Mouse (Mus musculus) heart, adult 2 months (tissue): Measurements from ENCODE around the gene Fbxw5. TPM values are rescaled to one million over a fixed set of nuclear protein-coding genes. Genes with fewer than 3 reads are reported as not detected.

Experiments
- DNase-seq, 2 experiments: peaks; one replicate each; pipeline ENCODE4 v3.0.0; 2021
- H3K27ac ChIP-seq: fragments of 200-600 bp; 2 replicates; pipeline ENCODE4 v1.8.1; 2022
- H3K27me3 ChIP-seq: fragments of 200-500 bp; 2 replicates; pipeline ENCODE4 v1.6.1; 2012; ENCODE audit warnings: mild to moderate bottlenecking, low read length, inconsistent platforms, mixed read lengths; ENCODE audit not compliant: control insufficient read depth, insufficient read depth
- H3K36me3 ChIP-seq: fragments of 200-500 bp; 2 replicates; pipeline ENCODE4 v1.6.1; 2012; ENCODE audit warnings: low read length, inconsistent platforms; ENCODE audit not compliant: control insufficient read depth, insufficient read depth
- H3K4me1 ChIP-seq: fragments of 200-500 bp; 2 replicates; pipeline ENCODE4 v1.6.1; 2011; ENCODE audit warnings: low read length; ENCODE audit not compliant: control insufficient read depth, insufficient read depth
- H3K4me3 ChIP-seq: fragments of 200-600 bp; 2 replicates; pipeline ENCODE4 v1.8.1; 2022
- H3K79me2 ChIP-seq: fragments of 200-500 bp; replicated peaks from 2 replicates; pipeline ENCODE4 v1.6.1; 2012; ENCODE audit warnings: mild to moderate bottlenecking, inconsistent platforms, low read length, moderate library complexity, mixed read lengths; ENCODE audit not compliant: control insufficient read depth, insufficient read depth
- H3K9ac ChIP-seq: fragments of 200-500 bp; 2 replicates; pipeline ENCODE4 v1.6.1; 2012; ENCODE audit warnings: low read depth, mild to moderate bottlenecking, control low read depth, inconsistent platforms, low read length, mixed read lengths
- CTCF ChIP-seq: fragments of 200-600 bp; IDR thresholded peaks from 2 replicates; pipeline ENCODE4 v1.8.1; 2022; ENCODE audit warnings: antibody characterized with exemption, mild to moderate bottlenecking, moderate library complexity
- EP300 ChIP-seq: fragments of 200-500 bp; IDR thresholded peaks from 2 replicates; pipeline ENCODE4 v1.6.1; 2011; ENCODE audit warnings: low read depth, low read length, control low read depth; ENCODE audit not compliant: insufficient read depth
- POLR2A ChIP-seq: fragments of 200-500 bp; IDR thresholded peaks from 2 replicates; pipeline ENCODE4 v1.6.1; 2011; ENCODE audit warnings: mild to moderate bottlenecking, low read depth, low read length, control low read depth; ENCODE audit not compliant: insufficient read depth
- WGBS: fragments of 180-500 bp; shearing (Covaris S2); methylation state at CpG from one replicate; pipeline ENCODE4 v1.1.7; 2018; 5-methylcytosine and 5-hydroxymethylcytosine counted together
- intact Hi-C: fragments of 180-260 bp; cut with DNase I; formaldehyde crosslinking; loops from one replicate; pipeline ENCODE4 v1.15.1; 2025
- polyA plus RNA-seq: library from polyadenylated mRNA; depleted of rRNA; stranded (reverse); fragments of >200 nt; gene quantifications from 2 replicates; pipeline ENCODE4 v1.2.3, GENCODE M21; 2012
- total RNA-seq, 2 experiments: library from RNA; stranded (reverse); gene quantifications; 2 replicates each; pipeline ENCODE4 v1.2.3; 2021

Gene Fbxw5
- total and polyA plus RNA-seq, 3 experiments: 41.0 to 84.8 (median 82.7) TPM

GRCm38 (mm10) chr2:25477541-25477940 is 23.0 kb upstream of the Fbxw5 start:
- Histone ChIP-seq H3K27me3 (no peaks in the 10 kb centered on the region), H3K4me3 (no peak overlapping the region), H3K79me2 (no peaks in the 10 kb centered on the region), H3K9ac (no peak overlapping the region), H3K36me3 (no peaks in the 10 kb centered on the region), H3K4me1 (peaks cover 5% of the 10 kb centered on the region; the same call in 1 of the 2 replicates), H3K27ac (no peak overlapping the region)
- DNase-seq: no peak
- no peak for TF ChIP-seq POLR2A
- no peak for TF ChIP-seq EP300
- no peak for TF ChIP-seq CTCF
- intact Hi-C loops: no loop called here
- WGBS: 84% methylated on average over 8 of the region's 8 CpGs

GRCm38 (mm10) chr2:25477967-25478675 is 22.4 kb upstream of the Fbxw5 start:
- 76% methylated on average over 3 of the region's 3 CpGs for WGBS
- Histone ChIP-seq H3K4me1 (peaks cover 5% of the 10 kb centered on the region; the same call in 1 of the 2 replicates), H3K4me3 (no peak overlapping the region), H3K36me3 (no peaks in the 10 kb centered on the region), H3K27ac (peak overlapping the region; percentile 43), H3K79me2 (no peaks in the 10 kb centered on the region), H3K27me3 (no peaks in the 10 kb centered on the region), H3K9ac (no peak overlapping the region)
- intact Hi-C loops: no loop called here
- TF ChIP-seq EP300: peak; percentile 85
- TF ChIP-seq CTCF: peak; percentile 19; the same call in 1 of the 2 replicates
- no peak for TF ChIP-seq POLR2A
- DNase-seq: peak; percentile 60 to 68

GRCm38 (mm10) chr2:25479551-25480311 is 20.8 kb upstream of the Fbxw5 start:
- intact Hi-C loops: no loop called here
- H3K4me1 ChIP-seq: peaks cover 5% of the 10 kb centered on the region; the same call in 1 of the 2 replicates
- H3K27me3 ChIP-seq: no peaks in the 10 kb centered on the region
- DNase-seq: no peak
- H3K27ac ChIP-seq: no peak overlapping the region
- no peak overlapping the region for H3K4me3 ChIP-seq
- no peak overlapping the region for H3K9ac ChIP-seq
- no peaks in the 10 kb centered on the region for H3K36me3 ChIP-seq
- WGBS: 68% methylated on average over 10 of the region's 10 CpGs
- no peaks in the 10 kb centered on the region for H3K79me2 ChIP-seq
- TF ChIP-seq CTCF: no peak
- TF ChIP-seq POLR2A: no peak
- no peak for TF ChIP-seq EP300

GRCm38 (mm10) chr2:25480541-25480940 is 20.0 kb upstream of the Fbxw5 start:
- no peaks in the 10 kb centered on the region for H3K27me3 ChIP-seq
- TF ChIP-seq EP300 (no peak), CTCF (no peak), POLR2A (no peak)
- no peaks in the 10 kb centered on the region for H3K36me3 ChIP-seq
- H3K4me1 ChIP-seq: peaks cover 5% of the 10 kb centered on the region; the same call in 1 of the 2 replicates
- H3K27ac ChIP-seq: no peak overlapping the region
- no peak for DNase-seq
- H3K9ac ChIP-seq: no peak overlapping the region
- WGBS: 82% methylated on average over 1 of the region's 1 CpGs
- no peaks in the 10 kb centered on the region for H3K79me2 ChIP-seq
- intact Hi-C loops: no loop called here
- H3K4me3 ChIP-seq: no peak overlapping the region

- 21% methylated on average over 7 of the region's 7 CpGs for WGBS
- Histone ChIP-seq H3K9ac (no peak overlapping the region), H3K27ac (no peak overlapping the region), H3K4me1 (peaks cover 4% of the 10 kb centered on the region; the same call in 1 of the 2 replicates), H3K79me2 (no peaks in the 10 kb centered on the region), H3K4me3 (no peak overlapping the region), H3K27me3 (no peaks in the 10 kb centered on the region), H3K36me3 (no peaks in the 10 kb centered on the region)
- TF ChIP-seq POLR2A: no peak
- TF ChIP-seq CTCF: peak; percentile 72
- no peak for TF ChIP-seq EP300
- intact Hi-C loops: loop anchor here (1.0 to 2.0 kb wide), 2 partner anchors 54 to 107 kb away; partner anchors contain the start of gene Abca2
- no peak for DNase-seq
Measured at GRCm38 (mm10) chr2:25482969-25483368, 17.6 kb upstream of the Fbxw5 start.
